Mouse (Mus musculus) urinary bladder, adult 2 months (tissue): ENCODE data around the gene Cckar. TPM values are rescaled to one million over a fixed set of nuclear protein-coding genes. Genes with fewer than 3 reads are reported as not detected.
"Not testable (repeated sequence)": the region's sequence is repeated elsewhere in the genome, so short reads cannot be mapped to it uniquely, and the experiment has no call there.

Experiments
- DNase-seq: peaks from one replicate; pipeline ENCODE4 v3.0.0; 2022; ENCODE audit warnings: low spot score
- polyA plus RNA-seq: library from polyadenylated mRNA; depleted of rRNA; stranded (reverse); fragments of >200 nt; gene quantifications from 2 replicates; pipeline ENCODE4 v1.2.3, GENCODE M21; 2012; rRNA removed

The Cckar gene
- polyA plus RNA-seq, result 0.04 and 0.16 TPM in 2 replicates

- DNase-seq, result no peak
Observed at GRCm38 (mm10) chr5:53707235-53708177, at the start of gene Cckar. Gene Cckar (minus strand): TSS chr5:53707705.

DNA sequence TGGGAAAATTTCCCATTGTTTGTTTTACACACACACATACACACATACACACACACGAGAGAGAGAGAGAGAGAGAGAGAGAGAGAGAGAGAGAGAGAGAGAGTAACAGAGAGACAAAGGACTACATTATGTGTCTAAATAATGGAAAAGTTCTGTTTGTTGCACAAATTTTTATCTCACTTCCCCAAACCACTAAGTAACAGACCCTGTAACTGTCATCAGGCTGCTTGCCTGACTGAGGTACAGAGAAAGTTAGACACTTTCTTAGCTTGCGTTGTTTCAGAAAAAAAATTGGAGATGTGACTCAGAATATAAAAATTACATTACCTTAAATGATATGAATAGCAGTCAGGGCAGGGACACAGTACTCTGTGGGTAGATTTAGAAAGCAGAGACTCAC, 36.6 kb upstream of the Cckar start:
- DNase-seq, result no peak

GRCm38 (mm10) chr5:53732933-53733332, 25.4 kb upstream of the Cckar start:
- DNase-seq, result no peak

- DNase-seq, result no peak
Observed at GRCm38 (mm10) chr5:53727606-53728005, 20.1 kb upstream of the Cckar start.

- no peak for DNase-seq
Observed at GRCm38 (mm10) chr5:53726011-53726410, 18.5 kb upstream of the Cckar start.

DNA sequence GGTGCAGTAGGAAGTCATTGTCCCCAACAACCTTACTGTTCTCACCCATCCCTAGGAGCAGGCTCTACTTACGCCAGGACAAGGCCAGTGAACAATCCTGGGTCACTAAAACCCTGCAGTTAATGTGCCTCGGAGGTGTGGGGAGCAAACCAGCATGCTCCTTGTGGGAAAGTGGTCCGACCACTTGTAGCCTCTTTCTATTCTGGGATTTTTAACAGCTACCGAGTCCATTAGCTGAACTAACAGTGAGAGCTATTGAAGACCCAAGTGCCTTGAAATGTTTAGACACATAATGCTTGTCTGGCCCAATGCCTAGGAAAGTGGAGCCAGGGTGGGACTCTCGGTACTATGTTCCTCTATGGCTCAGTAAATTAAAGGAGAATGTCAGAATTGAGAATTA, 9.0 kb upstream of the Cckar start:
- DNase-seq, result no peak

DNA sequence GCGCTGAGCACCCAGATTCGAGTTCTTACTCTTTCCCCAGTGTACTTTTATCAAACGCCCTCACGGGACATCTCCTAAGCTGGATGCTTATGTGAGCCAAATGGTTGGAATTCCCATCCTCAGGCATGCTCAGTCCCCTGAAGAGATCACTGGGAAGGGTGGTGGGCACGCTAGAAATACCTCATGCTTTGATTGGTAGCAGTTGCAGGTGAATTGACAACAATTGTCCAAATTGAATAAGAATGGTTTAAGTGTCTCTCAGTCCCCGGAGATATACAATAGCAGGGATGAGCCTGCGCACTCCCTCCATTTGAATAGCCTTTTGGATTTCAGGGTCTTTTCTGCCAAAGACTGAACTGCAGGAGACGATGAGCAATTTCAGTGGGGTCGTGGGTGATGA, 3.8 kb upstream of the Cckar start:
- DNase-seq, result no peak

DNA sequence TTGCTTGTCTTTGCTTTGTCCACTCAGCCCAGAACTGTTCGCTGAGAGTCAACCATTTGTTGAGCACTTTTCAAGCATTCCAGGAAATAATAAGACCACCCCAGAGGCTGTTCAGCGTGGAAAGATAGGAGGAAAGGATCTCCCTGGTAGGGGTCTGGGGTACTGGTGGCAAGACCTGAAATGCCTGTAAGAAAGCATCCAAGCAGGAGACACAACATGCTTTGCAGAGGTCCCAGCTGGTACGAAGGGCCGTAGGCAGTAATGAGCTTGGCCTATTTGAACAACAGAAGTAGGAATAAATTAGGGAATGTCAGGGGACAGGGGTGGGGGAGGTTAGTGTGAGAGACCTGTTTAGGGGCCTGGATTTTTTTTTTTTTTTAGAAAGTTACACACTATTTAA, 686 bp upstream of the Cckar start:
- DNase-seq, result no peak

DNA sequence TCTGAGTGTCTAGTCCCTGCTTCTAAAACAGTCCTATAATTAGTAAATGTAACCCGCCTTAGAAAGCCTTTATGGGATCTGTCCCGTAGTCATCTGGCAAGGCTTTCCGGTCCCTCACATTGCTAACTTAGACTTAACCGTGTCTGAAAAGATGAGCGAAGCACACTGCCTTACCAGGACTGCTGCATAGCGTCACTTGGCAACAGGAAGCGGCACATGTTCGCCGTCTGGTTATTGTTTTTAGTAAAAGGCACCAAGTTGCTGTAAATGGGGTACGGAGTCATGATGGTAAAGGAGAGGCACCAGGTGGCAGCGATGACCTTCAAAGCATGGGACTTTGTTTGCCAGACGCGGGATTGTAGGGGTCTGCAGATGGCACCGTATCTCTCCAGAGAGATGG, 4.8 kb downstream of the Cckar start:
- no peak for DNase-seq

DNA sequence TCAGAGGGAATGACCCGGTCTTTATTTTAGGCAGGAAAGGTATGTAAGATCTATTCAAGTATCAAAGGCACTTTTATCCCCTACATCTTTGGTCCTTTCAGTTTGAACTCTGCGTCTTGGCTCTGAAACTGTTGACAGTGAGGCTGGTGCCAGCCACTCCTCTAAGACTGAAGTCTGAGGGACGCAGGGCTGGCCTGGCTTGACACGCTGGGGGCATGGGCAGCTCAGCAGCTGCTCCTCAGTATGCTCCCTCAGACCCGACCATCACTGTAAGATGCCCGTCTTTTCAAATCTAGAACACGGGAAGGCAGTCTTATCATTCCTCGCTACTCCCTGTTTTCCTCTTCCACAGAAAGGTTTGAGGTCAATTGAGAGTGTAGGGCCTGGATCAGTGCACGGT, 9.7 kb downstream of the Cckar start:
- DNase-seq, result no peak

- DNase-seq, result no peak
Observed at GRCm38 (mm10) chr5:53696701-53697100, 10.8 kb downstream of the Cckar start.

- no peak for DNase-seq
Observed at GRCm38 (mm10) chr5:53692662-53693061, 14.8 kb downstream of the Cckar start.

DNA sequence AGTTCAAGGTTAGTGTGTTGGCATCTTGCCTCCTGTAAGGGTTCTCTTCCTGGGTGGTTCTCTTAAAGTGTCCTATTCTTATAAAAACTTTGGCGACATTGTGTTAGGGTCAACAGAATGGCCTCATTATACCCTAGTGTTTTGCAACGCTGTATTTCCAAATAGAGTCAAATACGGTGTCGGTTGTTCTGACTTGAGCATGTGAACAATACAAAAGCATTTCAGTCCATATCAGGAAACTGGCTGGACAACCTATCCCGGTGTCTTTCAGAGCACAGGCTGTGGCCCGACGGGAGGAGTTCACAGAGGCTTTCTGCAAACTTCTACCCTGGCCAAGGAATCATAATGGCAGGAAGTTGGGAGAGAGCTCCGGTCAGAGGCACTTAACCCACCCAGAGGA, 15.4 kb downstream of the Cckar start:
- DNase-seq, result no peak

DNA sequence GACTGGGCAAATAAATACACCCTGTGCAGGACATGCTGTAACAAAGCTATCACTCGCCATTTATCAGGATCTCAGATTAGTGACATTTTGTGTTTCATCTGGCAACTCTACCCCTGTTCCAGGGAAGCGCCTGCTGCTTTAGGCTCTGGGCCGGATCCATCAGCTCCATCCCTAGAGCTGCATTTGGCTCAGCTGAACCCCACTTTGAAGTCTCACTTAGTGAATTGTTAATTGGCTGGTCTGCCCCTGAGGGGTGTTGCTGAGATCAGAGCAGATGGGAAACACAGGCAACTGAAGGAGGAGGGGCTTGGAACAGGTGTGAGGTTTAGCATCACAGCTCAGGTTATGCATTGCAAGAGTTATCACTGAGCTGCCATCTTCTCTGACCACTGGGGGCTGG, 15.9 kb downstream of the Cckar start:
- DNase-seq, result no peak

DNA sequence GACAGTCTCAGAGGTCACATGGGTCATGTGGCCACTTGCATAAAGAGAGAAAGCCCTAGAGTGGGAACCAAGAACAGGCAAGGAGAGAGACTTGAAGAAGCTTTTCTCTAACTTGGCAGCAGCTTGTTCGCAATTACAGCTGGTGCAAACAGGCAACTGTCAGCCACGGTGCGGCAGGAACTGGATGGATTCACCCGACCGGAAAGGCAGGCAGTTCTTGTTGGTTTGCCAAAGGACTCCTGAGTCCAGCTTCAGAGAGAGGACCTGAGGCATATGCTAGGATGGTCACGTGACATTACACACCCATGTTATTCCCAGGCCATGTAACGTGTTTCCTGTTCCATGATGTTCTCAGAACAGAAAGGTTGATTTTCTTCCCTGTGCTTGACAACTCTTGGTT, 19.2 kb downstream of the Cckar start:
- no peak for DNase-seq

- no peak for DNase-seq
Observed at GRCm38 (mm10) chr5:53686379-53686778, 21.1 kb downstream of the Cckar start.

GRCm38 (mm10) chr5:53685623-53686022, 21.9 kb downstream of the Cckar start:
- no peak for DNase-seq

DNA sequence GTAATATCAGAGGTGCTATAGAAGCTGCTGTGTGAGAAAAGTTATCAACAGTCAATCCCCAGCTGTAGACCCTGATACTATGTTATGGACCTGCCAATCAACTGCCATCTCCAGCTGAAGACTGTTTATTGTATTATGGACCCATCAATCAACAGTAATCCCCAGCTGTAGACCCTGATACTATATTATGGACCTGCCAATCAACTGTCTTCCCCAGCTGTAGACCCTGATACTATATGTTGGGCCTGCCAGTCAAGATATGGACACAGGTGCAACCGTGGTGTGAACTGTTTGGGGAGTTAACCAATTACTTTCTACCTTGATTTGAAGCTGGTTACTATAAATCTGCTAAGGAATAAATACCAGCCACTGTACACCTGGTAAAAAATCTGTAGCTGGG, 23.1 kb downstream of the Cckar start:
- DNase-seq, result no peak

DNA sequence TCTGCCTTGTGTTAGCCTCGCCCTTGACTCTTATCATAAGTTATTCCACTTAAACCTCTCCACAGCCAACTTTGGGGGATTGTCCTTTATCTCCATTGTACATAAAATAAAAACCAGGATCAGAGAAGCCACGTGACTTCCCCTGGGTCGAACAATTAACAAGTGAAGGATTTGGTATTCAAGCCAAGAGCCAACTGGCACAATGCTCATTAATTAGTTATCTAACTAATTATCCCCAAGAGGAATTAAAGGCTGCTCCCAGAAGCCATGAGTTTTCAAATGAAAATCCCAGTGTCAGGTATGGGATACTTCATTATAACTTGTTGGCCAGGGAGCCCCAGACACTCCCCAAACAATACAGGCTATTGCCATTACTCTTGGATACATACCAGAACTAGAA, 23.6 kb downstream of the Cckar start:
- no peak for DNase-seq

DNA sequence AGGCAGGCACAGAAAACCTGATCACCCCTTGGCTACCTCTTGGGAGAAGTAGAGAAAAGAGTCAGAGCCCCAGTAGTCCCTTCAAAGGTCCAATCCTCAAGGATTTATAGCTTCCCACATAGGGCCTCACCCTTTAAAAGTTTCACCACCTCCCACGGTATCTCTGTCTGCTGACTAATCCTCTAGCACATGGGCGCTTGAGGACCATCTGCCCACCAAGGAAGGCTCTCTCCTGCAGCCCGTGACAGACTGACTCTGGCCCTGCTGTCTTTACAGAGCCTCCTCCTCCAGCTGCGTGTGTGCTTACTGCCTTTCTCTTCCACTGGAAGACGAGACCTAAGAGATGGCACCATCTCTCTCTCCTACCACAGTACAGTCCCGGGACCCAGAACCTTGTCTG, 27.9 kb downstream of the Cckar start:
- DNase-seq, result no peak

DNA sequence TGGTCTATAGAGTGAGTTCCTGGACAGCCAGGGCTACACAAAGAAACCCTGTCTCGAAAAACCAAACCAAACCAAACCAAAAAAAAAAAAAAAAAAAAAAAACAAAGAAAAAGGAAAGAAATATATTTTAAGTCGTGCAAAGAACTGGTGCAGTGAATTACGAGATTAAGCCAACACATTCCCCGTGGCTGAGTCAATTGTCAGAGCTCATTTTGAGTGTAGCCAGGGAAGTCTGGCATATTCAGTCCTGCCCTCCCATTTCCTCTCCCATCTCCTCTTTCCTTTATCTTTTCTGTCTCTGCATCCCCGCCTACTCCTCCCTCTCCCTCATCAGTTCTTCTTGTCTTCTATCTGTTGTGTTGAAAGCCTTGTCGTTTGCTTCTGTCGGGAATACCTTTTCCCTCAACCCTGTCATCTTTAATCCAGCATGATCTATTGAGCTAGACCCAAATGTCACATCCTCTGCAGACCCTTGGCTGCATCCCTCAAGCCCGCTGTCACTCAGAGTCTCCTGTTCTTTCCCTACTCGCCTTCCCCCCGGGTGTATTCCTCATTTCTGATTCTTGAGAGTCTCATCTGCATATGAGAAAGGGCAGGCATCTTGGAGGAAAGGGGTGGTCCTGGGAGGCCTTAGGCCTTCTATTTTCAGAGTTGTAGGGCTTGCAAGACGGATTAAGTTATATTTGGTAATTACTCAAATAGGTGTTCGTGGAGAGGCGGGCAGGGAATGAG, 29.3 kb downstream of the Cckar start:
- no peak for DNase-seq

DNA sequence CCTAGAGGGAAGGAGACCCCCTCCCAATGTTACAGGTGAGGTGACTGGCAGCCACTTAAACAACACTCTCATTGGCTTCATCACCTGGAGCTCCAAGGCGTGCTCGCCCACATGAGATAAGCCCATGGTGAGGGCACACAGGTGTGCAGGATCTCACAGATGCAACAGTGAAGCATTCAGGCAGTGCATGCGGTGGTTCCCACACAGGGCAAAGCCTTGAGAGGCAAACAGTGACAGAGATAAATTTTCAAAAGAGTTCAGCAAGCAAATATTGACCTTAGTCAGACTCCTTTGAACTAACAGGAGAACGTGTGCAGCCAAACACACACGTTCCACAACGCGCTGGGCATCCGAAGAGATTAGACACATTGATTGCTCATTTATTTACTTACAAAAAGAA, 30.8 kb downstream of the Cckar start:
- no peak for DNase-seq

DNA sequence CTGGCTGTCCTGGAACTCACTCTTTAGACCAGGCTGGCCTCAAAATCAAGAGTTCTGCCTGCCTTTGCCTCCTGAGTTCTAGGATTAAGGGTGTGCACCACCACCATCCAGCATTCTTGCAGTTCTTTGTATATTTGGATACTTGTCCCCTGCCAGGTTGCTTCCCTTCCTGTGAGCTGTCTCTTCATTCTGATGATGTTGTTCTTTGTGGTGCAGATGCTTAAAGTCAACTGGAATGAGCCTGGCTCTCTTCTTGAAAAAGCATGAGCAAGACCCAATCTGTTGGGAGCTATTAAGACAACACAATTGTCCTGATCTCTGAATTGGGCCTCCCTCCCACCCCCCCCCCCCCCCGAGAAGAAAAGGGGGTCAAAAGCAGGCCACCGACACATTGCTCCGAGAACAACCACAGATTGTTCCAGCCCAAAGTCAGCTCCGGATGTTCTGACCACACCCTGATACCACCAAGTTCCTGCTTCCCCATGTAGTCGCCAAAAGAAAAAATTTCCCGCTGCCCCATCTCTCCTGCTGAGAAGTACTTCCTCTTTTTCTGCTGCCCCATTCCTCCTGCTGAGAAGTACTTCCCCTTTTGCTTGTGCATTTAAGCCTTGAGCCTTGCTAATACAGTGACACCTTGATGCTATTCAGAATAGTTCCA, 33.9 kb downstream of the Cckar start:
- DNase-seq, result not testable (repeated sequence)
